ENCODE assay signal across 28 mouse cellular contexts in the genomic region with DNA sequence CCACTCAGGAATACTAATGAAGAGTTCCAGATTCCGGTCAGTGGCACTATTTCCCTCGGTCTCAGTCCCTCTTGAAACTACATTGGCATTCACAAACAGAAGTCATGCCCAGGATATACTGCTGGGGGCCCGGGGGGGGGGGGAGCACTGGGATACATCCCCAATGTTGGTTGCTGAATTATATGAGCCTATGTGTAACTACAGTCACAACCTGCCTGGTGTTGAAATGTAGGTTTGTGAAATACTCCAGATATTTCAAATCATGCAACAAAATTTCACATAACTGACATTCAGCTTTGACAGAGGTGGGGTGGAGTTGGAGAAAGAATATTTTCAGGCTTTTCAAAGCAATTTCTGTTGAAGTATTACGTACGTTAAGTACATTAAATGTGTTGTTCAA.
"Had no signal": no experiment of that assay in that cellular context is flagged by ENCODE, and none has a peak within 500 bp of the region (broad histone marks: within the 10 kb centered on the region; RNA-seq: fewer than 3 reads in every experiment).

No protein-coding gene starts in this region.

- H3K4me1 ChIP-seq: embryonic facial prominence, embryonic 10.5 days; embryonic facial prominence, embryonic 12.5 days; embryonic facial prominence, embryonic 13.5 days; embryonic facial prominence, embryonic 15.5 days; forebrain, embryonic 10.5 days; forebrain, embryonic 12.5 days; forebrain, embryonic 13.5 days; forebrain, embryonic 15.5 days had no signal

- H3K27ac ChIP-seq: embryonic facial prominence, embryonic 10.5 days; embryonic facial prominence, embryonic 12.5 days; embryonic facial prominence, embryonic 13.5 days; embryonic facial prominence, embryonic 15.5 days; forebrain, embryonic 10.5 days; forebrain, embryonic 12.5 days; forebrain, embryonic 13.5 days; forebrain, embryonic 15.5 days; gastrocnemius, adult 2 months; heart, adult 2 months had no signal

- H3K27me3 ChIP-seq: embryonic facial prominence, embryonic 12.5 days; forebrain, embryonic 15.5 days had no signal

- H3K9me3 ChIP-seq: embryonic facial prominence, embryonic 10.5 days; embryonic facial prominence, embryonic 12.5 days; embryonic facial prominence, embryonic 13.5 days; embryonic facial prominence, embryonic 15.5 days; forebrain, embryonic 10.5 days; forebrain, embryonic 12.5 days; forebrain, embryonic 13.5 days; forebrain, embryonic 15.5 days had no signal

- H3K9ac ChIP-seq: embryonic facial prominence, embryonic 12.5 days; embryonic facial prominence, embryonic 13.5 days; embryonic facial prominence, embryonic 15.5 days; forebrain, embryonic 12.5 days; forebrain, embryonic 13.5 days; forebrain, embryonic 15.5 days; forebrain, postnatal 0 days had no signal

- ATAC-seq: forebrain, embryonic 13.5 days; forebrain, embryonic 14.5 days; forebrain, embryonic 15.5 days; forebrain, embryonic 16.5 days; forebrain, postnatal 0 days had no signal

- H3K36me3 ChIP-seq: embryonic facial prominence, embryonic 10.5 days; embryonic facial prominence, embryonic 12.5 days; embryonic facial prominence, embryonic 13.5 days; embryonic facial prominence, embryonic 15.5 days; forebrain, embryonic 10.5 days; forebrain, embryonic 12.5 days; forebrain, embryonic 15.5 days had no signal

- DNase-seq: cerebellum, adult 8-10 months; cerebellum, adult 9-10 months; cerebellum, adult 9-11 months; cerebellum, postnatal 10 days; cerebellum, postnatal 14 days; cerebellum, postnatal 25 days; cerebellum, postnatal 36 days; embryo, embryonic 11 days; forebrain, postnatal 0 days; gastrocnemius, adult 2 months; gastrocnemius, postnatal 10 days; gastrocnemius, postnatal 14 days; gastrocnemius, postnatal 25 days; gastrocnemius, postnatal 36 days; heart, adult 11 months; heart, adult 18-20 months; heart, adult 2 months had no signal

- H3K4me2 ChIP-seq: embryonic facial prominence, embryonic 12.5 days; embryonic facial prominence, embryonic 13.5 days; embryonic facial prominence, embryonic 15.5 days; forebrain, embryonic 12.5 days; forebrain, embryonic 13.5 days; forebrain, embryonic 15.5 days had no signal

- H3K4me3 ChIP-seq: embryonic facial prominence, embryonic 10.5 days; embryonic facial prominence, embryonic 12.5 days; embryonic facial prominence, embryonic 13.5 days; embryonic facial prominence, embryonic 15.5 days; erythroblast, embryonic 14.5 days; forebrain, embryonic 10.5 days; forebrain, embryonic 12.5 days; forebrain, embryonic 13.5 days; forebrain, embryonic 15.5 days; gastrocnemius, adult 2 months; heart, adult 2 months had no signal
